ENCODE assay signal across 7 mouse cellular contexts in the genomic region with DNA sequence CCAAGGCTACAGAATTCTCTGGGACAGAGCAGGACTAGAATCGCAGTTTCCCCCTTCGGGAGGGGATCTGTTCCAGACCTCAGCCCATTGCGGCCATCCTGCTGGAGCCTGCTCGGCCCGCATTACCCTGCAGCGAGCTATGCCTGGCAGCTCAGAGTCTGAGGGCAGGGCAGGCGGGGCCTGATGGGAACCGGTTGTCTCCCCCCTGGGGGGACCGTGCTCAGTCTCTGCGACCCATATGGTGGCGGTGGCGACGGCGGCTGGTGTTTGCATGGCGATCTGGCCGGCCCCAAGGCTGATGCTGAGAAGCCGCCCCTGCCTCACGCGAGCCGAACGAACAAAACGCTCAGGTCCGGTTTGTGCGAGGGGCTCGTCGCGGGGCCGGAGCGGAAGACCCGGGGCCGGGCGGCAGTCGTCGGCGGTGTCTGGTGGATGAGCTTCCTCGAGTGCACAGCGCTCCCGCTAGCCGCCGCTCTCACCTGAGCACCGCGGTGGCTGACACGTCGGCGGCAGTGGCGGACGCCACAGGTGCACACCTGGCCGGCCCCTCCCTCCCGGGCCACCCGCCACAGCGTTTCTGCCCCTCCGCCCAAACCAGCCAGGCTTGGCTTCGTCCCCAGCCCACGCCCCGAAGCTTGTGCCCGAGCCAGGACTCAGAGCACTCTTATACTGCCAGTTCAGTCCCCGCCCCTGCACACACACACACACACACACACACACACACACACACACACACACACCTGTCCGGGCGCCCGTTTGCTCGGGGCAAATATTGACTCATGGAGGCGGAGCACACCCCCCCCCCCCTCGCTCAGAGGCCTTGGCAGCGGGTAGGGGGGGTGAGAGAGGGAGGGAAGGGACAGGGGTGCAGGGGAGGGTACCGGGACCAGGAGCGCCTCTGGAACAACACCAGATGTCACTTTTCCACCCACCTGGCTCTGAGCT. TPM values are rescaled to one million over a fixed set of nuclear protein-coding genes. Genes with fewer than 3 reads are reported as not detected.
DNase-seq lines count a peak whose midpoint lies in the region; ATAC-seq and TF ChIP-seq lines count a peak whose summit lies in the region.

No protein-coding gene starts in this region.

- H3K9me3 ChIP-seq in CH12.LX (replicated peaks; ENCODE audit: low read length) = no peaks in the 10 kb centered on the region
- no peaks in the 10 kb centered on the region for H3K9me3 ChIP-seq in hindbrain, embryonic 14.5 days (ENCODE audit: control insufficient read depth, low read length)
- H3K9me3 ChIP-seq in neural tube, embryonic 12.5 days = no peaks in the 10 kb centered on the region

- TF ChIP-seq RAD21 in CH12.LX (IDR thresholded peaks at IDR 0.05; ENCODE audit: low read depth, low read length) = no peak

- dilution Hi-C loops in CH12.LX (cut with MboI; ENCODE audit: extremely low pct_ligation_motif_present, extremely low pct_unique_long_range_greater_than_20kb, low sequenced_read_pairs) = no loop called here

- DNase-seq in CH12.LX (ENCODE audit: extremely low read depth) = no peak
- peak; percentile 29 for DNase-seq in R1 (ENCODE audit: low read depth, low spot score)
- DNase-seq in hindbrain, embryonic 14.5 days (ENCODE audit: low spot score) = no peak
- DNase-seq in liver, adult 2 months (ENCODE audit: extremely low read depth, low read depth, low spot score) = peak; percentile 70
- DNase-seq in frontal cortex, postnatal 14 days (ENCODE audit: low spot score in 2 of 2) = no peak
- DNase-seq in cerebellum, adult 2 months = no peak

- H3K4me3 ChIP-seq in CH12.LX (replicated peaks in 1 of 3; ENCODE audit: low read depth in 2 of 3, low read length in 2 of 3, poor library complexity in 1 of 3) = peak overlapping the region in 1 of 3 experiments; percentile 9
- peak overlapping the region; percentile 29 for H3K4me3 ChIP-seq in hindbrain, embryonic 14.5 days (replicated peaks; ENCODE audit: low read length)
- peak overlapping the region; percentile 18; the same call in 1 of the 2 replicates for H3K4me3 ChIP-seq in liver, adult 2 months (ENCODE audit: insufficient read depth, low read depth, low read length)
- H3K4me3 ChIP-seq in neural tube, embryonic 12.5 days = peak overlapping the region; percentile 29
- no peak overlapping the region for H3K4me3 ChIP-seq in cerebellum, adult 2 months (replicated peaks; ENCODE audit: insufficient read depth, low read depth, low read length)

- WGBS in hindbrain, embryonic 14.5 days = 1% methylated on average over 65 of the region's 66 CpGs
- 5% methylated on average over 65 of the region's 66 CpGs for WGBS in liver, adult 2 months
- WGBS in neural tube, embryonic 12.5 days = under 1% methylated on average over 63 of the region's 66 CpGs
- WGBS in cerebellum, adult 2 months = 4% methylated on average over 65 of the region's 66 CpGs

- no peak for TF ChIP-seq EP300 in CH12.LX (IDR thresholded peaks at IDR 0.05; ENCODE audit: low read length)

- TF ChIP-seq POLR2A in CH12.LX (IDR thresholded peaks at IDR 0.05; ENCODE audit: low read depth, low read length) = no peak
- TF ChIP-seq POLR2A in liver, adult 2 months (IDR thresholded peaks at IDR 0.05; ENCODE audit: extremely low read depth, insufficient read depth, low read length) = no peak
- TF ChIP-seq POLR2A in cerebellum, adult 2 months (IDR thresholded peaks at IDR 0.05; ENCODE audit: borderline replicate concordance, insufficient read depth, low read length) = no peak

- no peaks in the 10 kb centered on the region for H3K36me3 ChIP-seq in CH12.LX (replicated peaks in 1 of 2; ENCODE audit: control insufficient read depth in 1 of 2, insufficient read depth in 1 of 2, low read length in 1 of 2)
- H3K36me3 ChIP-seq in hindbrain, embryonic 14.5 days (replicated peaks; ENCODE audit: control insufficient read depth, insufficient read depth) = no peaks in the 10 kb centered on the region
- H3K36me3 ChIP-seq in liver, adult 2 months (ENCODE audit: control insufficient read depth, insufficient read depth, low read length) = no peaks in the 10 kb centered on the region
- no peaks in the 10 kb centered on the region for H3K36me3 ChIP-seq in neural tube, embryonic 12.5 days

- H3K27ac ChIP-seq in CH12.LX (ENCODE audit: insufficient read depth, low read depth) = no peak overlapping the region
- no peak overlapping the region for H3K27ac ChIP-seq in hindbrain, embryonic 14.5 days
- H3K27ac ChIP-seq in liver, adult 2 months (replicated peaks; ENCODE audit: insufficient read depth, low read depth, low read length) = no peak overlapping the region
- no peak overlapping the region for H3K27ac ChIP-seq in neural tube, embryonic 12.5 days
- no peak overlapping the region for H3K27ac ChIP-seq in cerebellum, adult 2 months (ENCODE audit: insufficient read depth, low read length)

- H3K4me1 ChIP-seq in CH12.LX (ENCODE audit: control insufficient read depth in 1 of 2, insufficient read depth in 2 of 2) = peaks cover 35 to 61% of the 10 kb centered on the region in 2 experiments
- H3K4me1 ChIP-seq in hindbrain, embryonic 14.5 days (replicated peaks; ENCODE audit: control insufficient read depth, insufficient read depth, low read length) = peaks cover 14% of the 10 kb centered on the region
- H3K4me1 ChIP-seq in liver, adult 2 months (ENCODE audit: control insufficient read depth, insufficient read depth, low read length) = peaks cover 2% of the 10 kb centered on the region; the same call in 1 of the 2 replicates
- H3K4me1 ChIP-seq in neural tube, embryonic 12.5 days = peaks cover 25% of the 10 kb centered on the region
- H3K4me1 ChIP-seq in cerebellum, adult 2 months (ENCODE audit: control insufficient read depth, insufficient read depth, low read length) = no peaks in the 10 kb centered on the region

- no peak for TF ChIP-seq CTCF in CH12.LX (conservative IDR thresholded peaks at IDR 0.05 in 1 of 2, IDR thresholded peaks at IDR 0.05 in 1 of 2; ENCODE audit: low read depth in 2 of 2, low read length in 2 of 2)
- TF ChIP-seq CTCF in liver, adult 2 months (IDR thresholded peaks at IDR 0.05; ENCODE audit: low read depth, low read length) = no peak
- TF ChIP-seq CTCF in cerebellum, adult 2 months (IDR thresholded peaks at IDR 0.05; ENCODE audit: borderline replicate concordance, insufficient read depth, low read depth, low read length) = no peak

- peaks cover 64% of the 10 kb centered on the region for H3K27me3 ChIP-seq in CH12.LX (replicated peaks)
- peaks cover 80% of the 10 kb centered on the region for H3K27me3 ChIP-seq in hindbrain, embryonic 14.5 days (ENCODE audit: control insufficient read depth, insufficient read depth, low read length)
- H3K27me3 ChIP-seq in liver, adult 2 months (ENCODE audit: control insufficient read depth, insufficient read depth, low read length) = peaks cover 8% of the 10 kb centered on the region; the same call in 1 of the 2 replicates
- peaks cover 91% of the 10 kb centered on the region for H3K27me3 ChIP-seq in neural tube, embryonic 12.5 days (replicated peaks)
- no peaks in the 10 kb centered on the region; the same call in 1 of the 2 replicates for H3K27me3 ChIP-seq in cerebellum, adult 2 months (ENCODE audit: control insufficient read depth, insufficient read depth, low read length)

- in situ Hi-C loops in CH12.LX (cut with MboI; ENCODE audit: low pct_ligation_motif_present, low pct_unique_long_range_greater_than_20kb, low sequenced_read_pairs) = no loop called here

- ATAC-seq in hindbrain, embryonic 14.5 days (ENCODE audit: low FRiP score) = peak; percentile 29; the same call in 1 of the 2 replicates
- ATAC-seq in neural tube, embryonic 12.5 days (ENCODE audit: low FRiP score, low read depth) = no peak

- H3K9ac ChIP-seq in CH12.LX (ENCODE audit: insufficient read depth, low read depth) = no peak overlapping the region
- peak overlapping the region; percentile 28; the same call in 1 of the 2 replicates for H3K9ac ChIP-seq in hindbrain, embryonic 14.5 days
- no peak overlapping the region; the same call in 1 of the 2 replicates for H3K9ac ChIP-seq in liver, adult 2 months (ENCODE audit: low read depth, low read length)
- 0 out of 2 replicates have a peak overlapping the region, but pooled peaks have one; percentile 8 for H3K9ac ChIP-seq in neural tube, embryonic 12.5 days

- H3K79me2 ChIP-seq in CH12.LX (replicated peaks; ENCODE audit: control insufficient read depth, extremely low read depth, insufficient read depth, poor library complexity, severe bottlenecking) = no peaks in the 10 kb centered on the region
- no peaks in the 10 kb centered on the region for H3K79me2 ChIP-seq in liver, adult 2 months (ENCODE audit: control insufficient read depth, insufficient read depth, low read length)

- peak overlapping the region; percentile 22 for H3K4me2 ChIP-seq in CH12.LX (ENCODE audit: insufficient read depth, low read depth, poor library complexity, severe bottlenecking)
- peak overlapping the region; percentile 55 for H3K4me2 ChIP-seq in hindbrain, embryonic 14.5 days (replicated peaks)
- H3K4me2 ChIP-seq in neural tube, embryonic 12.5 days (replicated peaks) = peak overlapping the region; percentile 62

RNA-seq across cellular contexts. Expression of gene Cryba2, which starts 7.7 kb away (rescaled TPM):
- total RNA-seq in CH12.LX (2012; rRNA removed) (0.55 TPM in 1 of 2 replicates, not detected in the other), CH12.LX (2014; rRNA removed) (not detected in 2 replicates)
- 0.30 and 0.78 TPM in 2 replicates for polyA plus RNA-seq in CH12.LX (2012; ENCODE audit: insufficient read length, low read depth)
- polyA plus RNA-seq in hindbrain, embryonic 14.5 days (2014; fragmentation: Nextera tagmentation; extraction: Ambion mirVana) = 2.0 and 2.1 TPM in 2 replicates
- not detected in 2 replicates for total RNA-seq in liver, adult 2 months (2014; rRNA removed)
- not detected in 2 replicates for polyA plus RNA-seq in liver, adult 2 months (2012; rRNA removed)
- polyA plus RNA-seq in neural tube, embryonic 12.5 days (2016; fragmentation: Nextera tagmentation; extraction: Ambion mirVana) = not detected in 2 replicates
- 1.7 and 3.3 TPM in 2 replicates for polyA plus RNA-seq in cerebellum, adult 2 months (2012; rRNA removed)

RNA-seq across cellular contexts. Expression of gene Fev, which starts 15.4 kb away (rescaled TPM):
- total RNA-seq in CH12.LX (2012; rRNA removed) = not detected in 2 replicates
- total RNA-seq in CH12.LX (2014; rRNA removed) = not detected in 2 replicates
- polyA plus RNA-seq in CH12.LX (2012; ENCODE audit: insufficient read length, low read depth) = not detected in 2 replicates
- polyA plus RNA-seq in hindbrain, embryonic 14.5 days (2014; fragmentation: Nextera tagmentation; extraction: Ambion mirVana) = 5.2 and 5.8 TPM in 2 replicates
- total RNA-seq in liver, adult 2 months (2014; rRNA removed) = not detected in 2 replicates
- not detected in 2 replicates for polyA plus RNA-seq in liver, adult 2 months (2012; rRNA removed)
- polyA plus RNA-seq in neural tube, embryonic 12.5 days (2016; fragmentation: Nextera tagmentation; extraction: Ambion mirVana) = 0.32 TPM in 1 of 2 replicates, not detected in the other
- polyA plus RNA-seq in cerebellum, adult 2 months (2012; rRNA removed) = 0.46 and 1.1 TPM in 2 replicates

RNA-seq across cellular contexts. Expression of gene Cfap65, which starts 34.8 kb away (rescaled TPM):
- not detected in 2 replicates for total RNA-seq in CH12.LX (2012; rRNA removed)
- 0.04 TPM in 1 of 2 replicates, not detected in the other for total RNA-seq in CH12.LX (2014; rRNA removed)
- polyA plus RNA-seq in CH12.LX (2012; ENCODE audit: insufficient read length, low read depth) = not detected in 2 replicates
- polyA plus RNA-seq in hindbrain, embryonic 14.5 days (2014; fragmentation: Nextera tagmentation; extraction: Ambion mirVana) = 1.2 and 1.4 TPM in 2 replicates
- not detected in 2 replicates for total RNA-seq in liver, adult 2 months (2014; rRNA removed)
- not detected in 2 replicates for polyA plus RNA-seq in liver, adult 2 months (2012; rRNA removed)
- polyA plus RNA-seq in neural tube, embryonic 12.5 days (2016; fragmentation: Nextera tagmentation; extraction: Ambion mirVana) = 0.08 TPM in 1 of 2 replicates, not detected in the other
- polyA plus RNA-seq in cerebellum, adult 2 months (2012; rRNA removed) = 2.6 and 3.7 TPM in 2 replicates

RNA-seq across cellular contexts. Expression of gene Cdk5r2, which starts 45.9 kb away (rescaled TPM):
- total RNA-seq in CH12.LX (2012; rRNA removed) (0.04 TPM in 1 of 2 replicates, not detected in the other), CH12.LX (2014; rRNA removed) (not detected in 2 replicates)
- 0.23 and 0.24 TPM in 2 replicates for polyA plus RNA-seq in CH12.LX (2012; ENCODE audit: insufficient read length, low read depth)
- polyA plus RNA-seq in hindbrain, embryonic 14.5 days (2014; fragmentation: Nextera tagmentation; extraction: Ambion mirVana) = 23.3 and 27.4 TPM in 2 replicates
- total RNA-seq in liver, adult 2 months (2014; rRNA removed) = not detected in 2 replicates
- not detected in 2 replicates for polyA plus RNA-seq in liver, adult 2 months (2012; rRNA removed)
- polyA plus RNA-seq in neural tube, embryonic 12.5 days (2016; fragmentation: Nextera tagmentation; extraction: Ambion mirVana) = 5.7 and 7.6 TPM in 2 replicates
- 83.2 and 85.2 TPM in 2 replicates for polyA plus RNA-seq in cerebellum, adult 2 months (2012; rRNA removed)

RNA-seq across cellular contexts. Expression of gene Ihh, which starts 50.9 kb away (rescaled TPM):
- not detected in 2 replicates for total RNA-seq in CH12.LX (2012; rRNA removed)
- total RNA-seq in CH12.LX (2014; rRNA removed) = not detected in 2 replicates
- not detected in 2 replicates for polyA plus RNA-seq in CH12.LX (2012; ENCODE audit: insufficient read length, low read depth)
- polyA plus RNA-seq in hindbrain, embryonic 14.5 days (2014; fragmentation: Nextera tagmentation; extraction: Ambion mirVana) = 0.32 and 0.35 TPM in 2 replicates
- total RNA-seq in liver, adult 2 months (2014; rRNA removed) = 0.55 and 0.87 TPM in 2 replicates
- 1.4 and 3.5 TPM in 2 replicates for polyA plus RNA-seq in liver, adult 2 months (2012; rRNA removed)
- polyA plus RNA-seq in neural tube, embryonic 12.5 days (2016; fragmentation: Nextera tagmentation; extraction: Ambion mirVana) = 0.24 and 0.28 TPM in 2 replicates
- 0.33 and 0.49 TPM in 2 replicates for polyA plus RNA-seq in cerebellum, adult 2 months (2012; rRNA removed)

Comparison
In these comparisons a context has a peak if more than half of its experiments do, and no peak if none do; other contexts are left out.
1. DNase-seq: peak in R1 (single experiment) and liver, adult 2 months (single experiment); none in CH12.LX (single experiment), hindbrain, embryonic 14.5 days (single experiment), frontal cortex, postnatal 14 days (0 of 2) and cerebellum, adult 2 months (0 of 2).
2. H3K9ac ChIP-seq: peak in hindbrain, embryonic 14.5 days (single experiment) and neural tube, embryonic 12.5 days (single experiment); none in CH12.LX (single experiment) and liver, adult 2 months (single experiment).
3. Peak in every context shown above with its lines, with median percentiles within 50 percentile points of each other: H3K4me2 ChIP-seq.